Mouse (Mus musculus) bone marrow macrophage, adult 2 months (primary cell): ENCODE measurements around the gene Ptpn12.

ENCODE experiments used
- CTCF ChIP-seq: IDR thresholded peaks from 2 replicates; pipeline ENCODE4 v1.5.1; 2012; ENCODE audit warnings: low read depth, mild to moderate bottlenecking, low read length, moderate library complexity
- POLR2A ChIP-seq: IDR thresholded peaks from 2 replicates; pipeline ENCODE4 v1.6.1; 2012; ENCODE audit warnings: mild to moderate bottlenecking, low read depth, low read length, borderline replicate concordance

DNA sequence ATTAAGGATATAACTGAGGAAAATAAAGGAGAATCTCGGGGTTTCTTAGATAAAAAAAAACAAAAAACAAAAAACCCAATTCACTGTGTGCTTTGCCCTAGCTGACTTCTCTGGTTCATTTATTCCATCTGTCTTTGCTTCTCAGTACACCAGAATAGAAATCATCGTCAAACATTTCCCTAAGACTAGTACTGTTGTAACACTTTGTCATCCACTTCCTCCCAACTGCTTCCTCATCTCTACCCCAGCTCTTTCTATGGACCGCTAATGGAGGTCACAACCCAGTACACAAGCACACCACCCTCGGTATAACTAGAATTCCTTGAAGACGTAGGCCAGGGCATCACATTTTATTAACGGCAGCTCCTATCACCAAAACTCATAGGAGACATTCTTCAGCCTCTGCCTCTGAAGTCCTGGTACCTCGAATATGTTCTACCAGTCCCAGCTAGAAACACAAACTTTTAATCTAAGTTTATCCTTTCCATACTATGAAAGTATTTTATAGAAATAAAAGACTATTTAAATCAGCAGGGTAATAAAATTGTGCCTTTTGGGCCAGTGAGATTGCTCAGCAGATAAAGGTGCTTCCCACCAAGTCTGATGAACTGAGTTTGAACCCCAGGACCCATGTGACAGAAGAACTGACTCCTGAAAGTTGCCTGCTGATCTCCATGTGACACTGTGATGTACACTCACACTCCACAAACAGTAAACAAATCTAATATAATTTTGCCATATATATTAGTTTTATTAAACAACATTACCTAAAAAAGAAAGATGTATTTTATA, 19.8 kb downstream of the Ptpn12 start:
- TF ChIP-seq POLR2A = no peak
- no peak for TF ChIP-seq CTCF
